Mouse (Mus musculus): ENCODE results near the gene Usp48.

The Usp48 gene

DNA sequence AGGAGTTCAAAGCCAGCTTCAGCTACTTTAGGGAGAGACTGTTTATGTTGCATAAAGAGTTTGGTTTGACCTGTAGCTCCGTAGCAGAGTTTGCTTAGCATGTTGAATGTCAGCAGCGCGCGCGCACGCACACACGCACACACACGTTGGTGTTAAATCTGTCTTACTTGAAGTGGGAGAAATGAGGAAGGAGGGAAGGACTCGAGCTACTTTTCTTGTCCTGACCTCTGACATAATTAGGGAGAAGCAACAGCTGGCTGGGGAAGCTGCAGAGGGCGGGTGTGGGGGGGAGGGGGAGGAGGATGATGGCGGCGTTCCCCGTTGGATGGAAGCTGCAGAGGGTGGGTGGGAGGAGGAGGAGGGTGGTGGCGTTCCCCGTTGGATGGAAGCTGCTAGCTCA, 16.7 kb downstream of the Usp48 start:
- DNase-seq: no peak

DNA sequence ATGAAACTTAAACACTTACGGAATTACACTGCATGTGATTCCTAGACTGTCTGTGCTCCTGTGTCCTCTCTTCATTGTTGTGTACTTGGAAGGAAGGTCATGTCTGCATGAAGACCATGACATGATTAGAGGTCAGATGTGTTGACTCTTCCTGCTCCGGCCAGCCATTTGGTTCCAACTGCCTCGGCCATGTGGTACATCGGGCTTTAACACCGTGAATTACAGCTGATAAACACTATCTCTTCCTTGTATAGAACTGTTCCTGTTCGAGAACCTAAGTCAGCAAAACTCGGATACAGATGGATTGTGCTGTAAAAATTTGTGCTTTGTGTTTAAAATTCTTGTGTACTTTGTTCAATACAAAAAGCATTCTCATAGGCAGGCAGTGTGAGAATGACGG, 29.3 kb downstream of the Usp48 start:
- DNase-seq: no peak

DNA sequence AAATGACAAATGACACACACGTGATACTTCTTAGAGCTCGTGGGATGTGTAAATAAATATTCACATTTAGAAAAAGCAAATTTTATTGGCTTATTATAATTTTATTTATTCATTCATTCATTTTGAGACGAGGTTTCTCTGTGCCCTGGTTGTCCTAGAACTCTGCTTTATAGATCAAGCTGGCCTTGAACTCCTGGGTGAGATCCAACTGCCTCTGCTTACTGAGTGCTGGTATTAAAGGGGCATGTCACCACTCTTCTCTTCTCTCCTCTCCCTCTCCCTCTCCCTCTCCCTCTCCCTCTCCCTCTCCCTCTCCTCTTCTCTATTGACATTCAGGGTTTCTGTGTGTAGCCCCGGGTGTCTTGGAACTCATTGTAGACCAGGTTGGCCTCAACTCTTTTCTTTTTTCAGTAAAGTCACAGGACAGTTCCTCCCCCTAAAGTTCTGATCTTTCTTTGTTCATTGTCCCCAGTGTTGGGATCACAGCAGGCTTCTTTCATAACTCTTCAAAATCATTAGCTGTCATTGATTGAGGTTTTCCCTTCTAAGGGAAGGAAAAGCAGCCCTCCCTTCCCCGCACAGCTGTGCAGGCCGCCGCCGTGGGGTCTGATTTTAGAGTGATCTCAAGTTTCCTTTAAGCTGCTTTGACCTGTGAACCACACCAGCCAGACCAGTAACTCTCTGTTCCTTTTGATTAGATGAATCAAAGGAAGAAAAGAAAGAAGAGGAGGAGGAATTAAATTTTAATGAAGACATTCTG, 34.1 kb downstream of the Usp48 start:
- no peak for DNase-seq

DNA sequence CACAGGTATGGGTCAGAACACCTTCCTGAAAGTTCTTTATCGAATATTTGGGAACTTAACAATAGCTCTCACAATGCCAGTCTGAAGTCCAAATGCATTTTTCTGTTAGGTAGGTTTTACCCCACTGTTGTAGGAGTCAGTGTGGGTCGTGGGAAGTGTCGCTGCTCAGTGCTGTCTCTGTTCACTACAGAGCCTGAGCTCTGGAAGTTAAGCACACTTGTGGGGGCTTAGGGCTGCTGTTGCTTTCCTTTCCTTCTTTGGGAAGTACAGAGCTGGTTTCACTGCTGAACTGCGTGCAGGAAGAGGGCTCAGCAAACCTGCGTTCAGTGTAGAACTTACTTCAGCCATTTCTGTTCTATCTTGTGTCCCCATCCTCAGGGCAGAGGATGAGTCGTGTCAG, 34.8 kb downstream of the Usp48 start:
- DNase-seq: no peak

DNA sequence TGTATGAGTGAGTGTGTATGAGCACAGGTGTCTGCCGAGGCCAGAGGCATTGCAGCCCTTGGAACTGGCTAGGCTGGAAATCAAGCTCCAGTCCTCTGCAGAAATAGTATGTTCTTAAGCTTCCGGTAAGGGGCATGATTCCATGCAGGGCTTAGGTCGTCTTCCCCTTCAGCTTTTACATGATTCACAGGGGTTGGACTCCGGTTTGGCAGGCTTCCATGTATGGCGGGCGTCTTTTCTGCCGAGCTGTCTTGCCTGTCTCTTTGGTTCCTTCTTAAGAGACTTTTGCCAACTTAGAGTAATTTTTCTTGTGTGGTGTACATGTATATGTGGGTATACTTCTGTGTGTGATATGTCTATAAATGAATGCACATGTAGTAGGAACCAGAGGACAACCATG, 35.8 kb downstream of the Usp48 start:
- DNase-seq: no peak

DNA sequence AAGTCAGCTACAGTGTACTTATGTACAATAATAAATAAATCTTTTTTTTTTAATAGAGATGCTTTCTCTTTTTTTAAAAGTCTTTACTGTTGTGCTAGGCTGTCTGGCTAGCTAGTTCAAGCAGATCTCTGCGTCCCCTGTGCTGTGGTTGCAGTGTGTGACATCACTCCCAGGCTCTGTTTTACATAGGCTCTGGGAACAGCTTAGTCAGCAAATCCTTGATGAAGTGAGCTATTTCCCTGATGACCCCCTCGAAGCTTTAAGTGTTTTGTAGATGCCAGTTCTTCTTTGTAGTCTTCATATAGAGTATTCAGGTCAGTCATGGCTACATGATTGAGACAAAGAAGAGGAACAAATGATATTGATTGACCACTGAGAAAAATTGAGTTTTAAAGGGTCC, 36.6 kb downstream of the Usp48 start:
- no peak for DNase-seq

DNA sequence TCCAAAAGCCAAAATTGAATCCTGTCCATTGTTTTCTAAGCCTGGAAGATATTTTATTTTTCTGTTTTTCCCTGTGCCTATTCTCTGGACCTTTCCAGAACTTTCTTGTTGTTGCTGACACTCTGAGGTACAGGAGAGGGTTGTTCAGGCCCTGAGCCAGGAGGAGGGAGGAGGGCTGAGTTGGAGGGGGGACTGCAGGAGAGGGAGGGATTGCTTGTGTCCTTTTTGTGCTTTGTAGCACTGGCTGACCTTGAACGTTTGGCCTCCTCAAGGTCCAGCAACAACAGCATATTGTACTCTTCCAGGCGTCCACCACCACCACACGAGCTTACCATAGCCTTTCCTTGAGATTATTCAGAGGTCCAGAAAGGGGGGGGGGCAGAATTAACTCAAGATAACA, 38.0 kb downstream of the Usp48 start:
- no peak for DNase-seq

DNA sequence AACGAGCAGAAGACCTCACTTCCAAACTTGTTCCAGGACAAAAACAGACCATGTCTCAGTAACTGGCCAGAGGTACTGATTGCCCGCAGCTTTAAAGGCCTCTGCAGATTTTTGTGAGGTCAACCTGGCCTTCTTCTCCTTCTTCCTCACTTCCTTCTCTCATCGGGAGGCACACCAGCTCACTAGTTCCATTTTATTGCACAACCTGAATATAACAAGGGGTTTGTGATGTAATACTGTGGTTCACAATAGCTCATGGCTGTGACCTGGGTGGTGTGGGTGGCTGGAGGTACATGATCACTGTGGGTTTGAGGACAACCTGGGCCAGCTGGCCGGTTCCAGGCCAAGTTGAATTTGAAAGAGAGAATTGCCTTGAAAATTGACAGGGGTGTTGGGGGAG, 39.8 kb downstream of the Usp48 start:
- no peak for DNase-seq

DNA sequence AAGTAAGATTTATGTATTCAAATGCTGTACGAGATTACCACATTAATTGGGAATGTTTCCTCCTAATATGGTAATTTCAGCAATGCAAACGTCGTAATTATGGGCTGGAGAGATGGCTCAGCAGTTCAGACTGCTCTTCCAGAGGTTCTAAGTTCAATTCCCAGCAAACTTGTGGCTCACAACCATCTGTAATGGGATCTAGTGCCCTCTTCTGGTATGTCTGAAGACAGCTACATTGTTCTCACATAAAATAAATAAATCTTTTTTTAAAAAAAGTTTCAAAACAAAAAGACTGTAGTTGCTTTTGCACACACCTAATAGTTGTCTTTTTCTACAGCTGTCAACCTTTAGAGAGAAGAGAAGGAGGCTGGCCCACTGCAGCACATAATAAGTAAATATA, 43.0 kb downstream of the Usp48 start:
- DNase-seq: no peak

DNA sequence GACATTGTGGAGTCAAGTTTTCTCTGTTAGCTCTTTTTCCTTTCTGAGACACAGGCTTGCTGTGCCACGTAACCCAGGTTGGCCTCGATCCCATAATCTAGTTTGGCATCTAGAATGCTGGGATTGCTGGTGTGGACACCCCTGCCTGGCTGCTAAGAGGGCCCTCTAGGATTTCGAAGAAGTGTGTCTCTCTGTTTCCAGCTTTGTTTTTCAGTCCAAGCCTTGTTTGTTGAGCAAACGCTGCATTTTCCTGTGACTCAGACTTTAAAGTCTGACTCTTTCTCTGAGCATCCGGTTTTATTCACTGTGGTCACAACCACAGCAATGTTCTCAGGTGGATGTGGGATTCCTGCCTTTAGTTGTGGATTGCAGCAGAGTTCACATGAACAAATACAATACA, 48.0 kb downstream of the Usp48 start:
- no peak for DNase-seq

DNA sequence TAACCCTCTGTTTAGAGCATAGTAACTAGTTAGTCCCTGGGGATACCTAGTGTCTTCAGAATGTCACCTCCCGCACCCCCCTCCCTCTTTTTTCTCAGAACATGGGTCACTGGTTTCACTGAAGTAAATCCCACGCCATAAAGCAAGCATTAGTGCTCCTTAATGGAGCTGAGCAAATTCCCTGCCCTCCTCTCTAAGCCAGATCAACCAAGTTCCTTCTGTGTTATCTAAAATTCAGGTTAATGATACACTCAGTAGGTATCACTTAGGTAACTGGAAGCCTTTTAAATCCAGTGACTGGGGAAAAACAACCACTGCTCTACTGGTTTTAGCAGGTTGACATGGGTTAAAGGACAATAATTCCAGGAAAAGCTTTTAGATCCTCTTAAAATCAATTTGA, 48.5 kb downstream of the Usp48 start:
- no peak for DNase-seq

DNA sequence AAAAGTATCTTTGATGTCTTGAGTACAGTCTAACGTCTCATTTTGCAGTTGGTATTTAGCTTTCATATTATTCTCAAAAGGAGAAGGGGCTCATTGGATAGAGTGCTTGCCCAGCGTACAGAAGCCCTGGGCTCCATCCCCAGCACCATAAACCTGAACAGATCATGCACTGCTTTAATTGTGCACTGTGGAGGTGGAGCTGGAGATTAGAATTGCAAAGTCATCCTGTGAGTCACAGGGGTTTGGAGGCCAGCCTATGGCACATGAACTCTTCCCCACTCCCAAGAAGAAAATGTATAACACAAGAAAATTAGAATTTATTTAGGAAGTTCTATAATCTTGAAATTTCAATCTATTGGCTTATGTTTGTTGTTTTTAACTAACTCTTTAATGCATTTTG, 49.9 kb downstream of the Usp48 start:
- no peak for DNase-seq

DNA sequence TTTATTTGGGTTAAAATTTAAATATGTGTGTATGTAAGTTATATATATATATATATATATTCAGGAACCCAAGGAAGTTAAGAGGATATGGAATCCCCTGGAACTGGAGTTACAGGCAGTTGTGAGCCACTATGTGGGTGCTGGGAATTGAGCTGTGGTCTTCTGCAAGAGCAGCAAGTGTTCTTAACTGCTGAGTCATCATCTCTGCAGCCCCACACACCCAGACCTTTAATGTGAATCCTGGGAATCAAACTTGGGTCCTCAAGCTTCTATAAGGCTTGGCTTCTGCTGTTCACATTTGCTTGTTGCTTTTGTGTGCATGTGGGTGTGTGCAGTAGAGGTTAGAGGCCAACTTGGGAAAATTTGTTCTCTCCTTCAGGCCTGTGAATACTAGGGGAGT, 52.7 kb downstream of the Usp48 start:
- no peak for DNase-seq

DNA sequence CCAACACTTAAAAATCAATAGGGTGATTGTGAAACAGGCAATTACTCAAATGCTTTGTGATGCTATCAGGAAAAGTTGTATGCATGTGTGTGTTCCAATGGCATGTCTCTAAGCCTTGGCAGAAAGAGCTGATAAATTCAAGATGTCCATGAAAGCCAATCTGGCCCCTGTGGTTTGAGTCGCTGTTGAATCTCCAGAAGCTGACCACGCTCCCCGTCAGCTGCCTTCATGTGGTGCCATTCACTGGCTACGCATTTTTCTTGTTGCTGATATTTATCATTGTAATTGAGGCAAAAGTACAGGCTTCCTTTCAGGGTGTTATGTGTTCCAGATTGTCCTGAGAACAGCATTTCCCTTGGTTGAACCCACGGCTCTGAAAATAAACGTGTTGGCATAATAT, 54.1 kb downstream of the Usp48 start:
- DNase-seq: no peak

DNA sequence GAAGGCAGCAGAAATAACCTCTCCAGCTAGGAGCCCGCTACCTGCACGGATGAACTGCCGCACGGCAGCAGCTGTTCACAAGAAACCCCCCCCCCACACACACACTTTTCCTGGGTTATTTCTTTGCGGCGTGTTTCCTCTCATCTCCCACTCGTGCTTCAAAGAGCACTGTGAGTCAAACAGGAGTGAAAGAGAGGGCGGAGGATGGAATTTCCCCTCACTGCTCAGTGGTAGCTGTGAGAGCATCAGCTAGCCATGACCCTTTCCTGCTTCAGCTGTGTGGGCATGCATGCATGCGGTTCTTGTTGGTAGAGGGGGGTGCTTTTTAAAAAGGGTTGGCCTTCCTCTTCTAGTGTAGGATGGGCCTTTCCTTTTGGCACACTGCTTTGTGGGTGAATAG, 54.7 kb downstream of the Usp48 start:
- DNase-seq: no peak

DNA sequence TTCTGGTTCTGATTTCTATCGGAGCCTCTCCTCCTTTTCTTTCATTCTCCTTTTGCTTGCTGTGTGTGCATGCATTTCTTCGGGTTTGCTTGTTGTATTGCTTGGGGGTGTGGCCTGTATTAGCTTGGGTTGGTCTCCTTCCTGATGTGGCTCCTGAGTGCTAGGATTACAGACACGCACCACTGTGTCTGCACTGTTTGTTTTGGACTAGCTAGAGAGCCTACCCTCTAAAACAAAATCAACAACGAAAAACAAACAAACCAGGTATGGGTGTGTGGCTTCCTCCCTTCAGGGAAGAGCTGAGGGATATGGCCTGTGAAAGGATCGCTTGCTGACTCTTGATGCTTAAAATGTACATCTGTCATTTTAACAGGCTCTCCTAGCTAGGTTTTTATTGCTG, 57.4 kb downstream of the Usp48 start:
- no peak for DNase-seq

DNA sequence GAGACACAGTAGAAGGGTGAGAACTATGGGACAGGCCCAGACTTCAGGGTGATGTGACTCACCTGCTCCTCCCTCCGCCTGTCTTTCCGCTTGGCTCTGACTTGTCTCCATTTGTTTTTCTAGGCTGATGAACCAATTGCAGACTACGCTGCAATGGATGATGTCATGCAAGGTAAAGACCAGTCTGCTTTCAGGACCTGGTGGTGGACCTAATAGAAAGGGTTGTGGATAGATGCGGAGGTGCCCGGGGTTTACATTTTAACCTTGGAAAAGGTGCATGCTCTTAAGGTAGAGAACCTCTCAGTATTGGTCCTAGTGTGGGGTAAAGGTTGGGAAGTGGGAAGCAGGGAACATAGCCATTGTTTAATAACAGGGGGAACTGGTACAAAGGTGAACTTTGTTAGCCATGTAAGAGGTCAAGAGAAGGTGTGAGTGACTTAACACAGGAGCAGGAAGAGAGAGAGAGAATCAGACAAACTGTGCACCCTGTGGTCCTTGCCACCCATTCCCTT, 59.3 kb downstream of the Usp48 start:
- no peak for DNase-seq

DNA sequence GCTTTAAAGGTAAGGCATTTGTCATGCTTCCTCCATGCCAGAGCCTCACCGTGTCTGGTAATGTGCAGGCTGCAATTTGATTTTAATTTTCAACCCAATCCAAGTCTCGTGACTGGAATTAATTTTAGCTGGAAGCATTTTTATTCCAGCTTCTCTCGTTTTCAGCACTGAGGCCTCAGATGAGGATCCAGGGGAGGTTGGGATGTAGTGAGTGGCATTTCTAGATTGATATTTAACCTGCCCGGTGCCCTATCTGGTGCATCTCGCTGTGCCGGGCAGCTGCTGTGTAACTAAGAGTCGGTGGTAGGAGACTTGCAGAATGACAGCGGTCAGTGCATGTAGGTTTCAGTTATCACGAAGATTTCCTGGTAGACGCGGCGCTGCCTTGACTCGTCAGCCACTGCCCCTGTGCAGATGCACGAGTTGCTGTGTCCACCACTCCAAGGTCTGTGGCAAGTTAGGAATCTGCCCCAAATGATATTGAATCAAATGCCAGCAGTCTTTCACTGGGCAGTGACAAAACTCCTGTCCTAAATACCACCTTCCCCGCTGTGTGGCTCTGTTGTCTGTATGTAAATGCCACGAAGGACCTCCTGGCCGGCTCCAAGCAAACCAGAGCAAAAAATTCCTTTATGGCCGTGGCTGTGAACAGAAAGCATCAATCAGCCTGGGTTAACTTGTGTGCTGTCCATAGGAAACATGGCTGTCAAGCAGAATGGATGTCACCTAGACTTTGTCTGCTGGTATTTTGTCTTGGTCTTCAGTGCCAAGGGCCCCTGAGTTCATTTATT, 61.9 kb downstream of the Usp48 start:
- no peak for DNase-seq

DNA sequence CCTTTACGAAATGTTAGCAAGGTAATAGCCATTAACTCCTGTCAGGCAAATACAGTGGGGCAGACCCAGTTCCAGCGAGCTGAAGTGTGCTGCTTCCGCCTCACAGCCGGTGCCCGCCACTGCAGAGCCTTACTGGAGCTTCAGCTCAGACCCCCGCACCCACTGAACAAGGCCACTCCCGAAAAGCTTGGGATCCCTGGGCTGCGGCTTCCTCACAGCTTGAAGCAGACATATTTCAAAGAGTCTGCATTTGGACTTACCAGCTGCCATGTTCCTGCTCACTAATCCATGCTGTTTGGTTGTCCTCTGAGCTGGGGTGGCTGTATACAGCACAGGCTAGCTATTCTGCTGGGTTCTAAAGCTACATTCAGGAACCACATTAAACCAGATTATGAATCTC, 64.1 kb downstream of the Usp48 start:
- DNase-seq: peak; percentile 21

DNA sequence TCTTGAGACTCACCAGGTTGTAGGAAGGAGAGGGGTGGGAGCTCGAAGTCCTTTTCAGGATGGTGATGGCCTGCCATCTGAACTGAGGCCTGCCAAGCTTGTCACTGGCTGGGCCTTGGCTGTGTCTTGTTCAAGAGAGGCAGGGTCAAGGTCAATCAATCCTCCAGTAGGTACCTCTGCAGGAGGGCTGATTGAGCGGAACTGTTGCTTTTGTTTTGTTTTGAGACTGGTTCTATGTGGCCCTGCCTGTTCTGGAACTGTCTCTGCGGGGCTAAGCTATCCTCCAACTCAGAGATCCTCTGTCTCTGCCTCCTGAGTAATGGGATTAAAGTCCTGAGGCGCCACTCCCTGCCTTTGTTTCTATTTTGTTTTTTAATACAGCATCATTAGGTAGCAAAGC, 66.0 kb downstream of the Usp48 start:
- DNase-seq: peak; percentile 29

DNA sequence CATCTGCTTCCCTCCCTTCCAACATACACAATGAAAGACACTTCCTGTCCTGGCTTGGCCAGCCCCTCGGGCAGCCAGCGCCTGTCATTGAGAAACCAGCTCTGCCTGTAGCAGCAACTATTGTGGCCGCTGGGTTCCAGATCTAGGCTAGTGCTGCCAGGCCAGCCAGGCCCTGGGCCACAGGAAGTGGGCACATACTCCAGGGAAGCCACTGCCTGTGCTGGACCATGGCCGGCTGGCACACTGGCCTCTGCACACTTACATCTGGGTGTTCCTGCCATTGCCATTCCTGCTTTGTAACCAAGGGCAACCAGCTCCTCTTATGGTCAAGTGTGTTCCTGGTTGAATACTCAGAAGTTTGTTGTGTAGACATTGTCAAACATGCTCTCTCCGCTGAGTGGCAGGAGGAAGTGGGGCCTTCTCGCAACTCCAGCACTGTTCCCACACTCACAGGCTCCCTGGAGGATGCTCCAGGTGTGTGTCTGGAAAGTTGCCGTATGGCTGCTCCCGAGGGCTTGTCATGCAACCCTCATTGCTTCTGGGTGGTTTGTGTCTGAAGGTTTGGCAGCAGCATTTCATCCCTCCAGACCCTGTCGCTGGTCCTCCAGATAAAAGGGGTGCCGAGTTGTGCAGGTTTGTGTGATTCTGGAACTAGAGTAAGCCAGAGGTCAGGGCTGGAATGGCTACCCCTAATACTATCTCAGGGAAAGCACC, 67.0 kb downstream of the Usp48 start:
- peak; percentile 54 for DNase-seq

DNA sequence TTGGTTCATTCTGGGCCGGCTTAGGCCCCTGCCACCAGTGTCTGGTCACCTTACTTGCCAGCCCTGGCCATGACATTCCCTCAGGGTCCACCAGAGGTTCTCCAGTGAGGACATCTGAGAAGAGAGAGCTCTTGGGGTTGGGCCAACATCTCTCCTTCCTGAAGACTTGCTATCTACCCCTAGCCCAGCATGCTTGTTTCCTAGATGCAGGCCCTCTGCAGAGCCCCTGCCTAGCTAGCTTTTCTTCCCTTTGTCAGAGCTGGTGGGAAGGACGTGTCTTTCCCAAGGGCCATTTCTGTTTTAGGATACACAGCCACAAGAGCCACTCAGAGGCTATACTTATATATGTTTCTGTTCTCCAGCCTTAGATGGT, 67.5 kb downstream of the Usp48 start:
- DNase-seq: peak; percentile 63

DNA sequence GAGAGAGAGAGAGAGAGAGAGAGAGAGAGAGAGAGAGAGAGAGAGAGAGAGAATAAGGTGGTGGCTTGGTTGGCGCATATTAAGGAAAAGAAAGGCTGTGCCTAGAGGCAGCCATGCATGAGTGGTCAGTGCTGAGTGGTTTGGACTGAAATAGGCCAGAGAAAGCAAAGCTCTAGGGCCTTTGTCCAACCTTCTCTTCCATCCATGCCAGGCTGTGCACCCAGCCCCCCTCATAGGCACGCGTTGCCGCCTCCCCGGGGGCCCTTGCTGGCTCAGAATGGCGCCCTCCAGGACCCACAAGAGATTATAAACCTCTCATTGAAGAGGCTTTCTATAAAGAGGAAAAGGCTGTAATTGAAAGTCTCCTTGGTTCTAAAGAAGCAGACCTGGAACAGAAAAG, 68.0 kb downstream of the Usp48 start:
- peak; percentile 80 for DNase-seq

DNA sequence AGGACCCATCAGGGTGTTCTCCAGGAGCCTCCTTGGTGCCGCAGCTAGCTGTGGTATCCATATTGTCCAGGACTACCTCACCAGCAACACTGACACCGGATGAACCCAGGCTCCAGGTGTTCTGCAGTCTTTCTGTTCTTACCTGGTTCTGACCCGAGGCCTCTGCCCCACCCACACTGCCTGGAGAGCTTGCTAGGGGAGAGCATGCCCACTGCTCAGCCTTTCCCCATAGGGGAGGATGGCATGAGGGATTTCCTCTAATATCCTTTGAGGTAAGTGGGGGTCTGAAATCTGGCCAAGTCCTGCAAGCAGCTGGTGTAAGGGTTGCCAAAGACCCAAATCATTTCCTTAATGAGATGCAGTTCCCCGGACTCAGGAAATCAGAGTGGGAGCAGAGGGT, 69.9 kb downstream of the Usp48 start:
- peak; percentile 66 for DNase-seq
